Mouse (Mus musculus) heart, adult 18-20 months (tissue): ENCODE measurements around the gene Nxn. TPM values are rescaled to one million over a fixed set of nuclear protein-coding genes. Genes with fewer than 3 reads are reported as not detected.

Experiments used
- DNase-seq, 2 experiments: peaks; one replicate each; pipeline ENCODE4 v3.0.0; 2021 to 2022; ENCODE audit warnings: mixed read lengths in 1 of 2
- total RNA-seq, 2 experiments: library from RNA; stranded (reverse); gene quantifications; 2 replicates each; pipeline ENCODE4 v1.2.3; 2021

The Nxn gene
- total RNA-seq, 2 experiments from 2014 or later: 13.5 to 17.8 TPM

GRCm38 (mm10) chr11:76260208-76261050, 138.5 kb downstream of the Nxn start:
- no peak for DNase-seq

- DNase-seq: no peak
Measured at GRCm38 (mm10) chr11:76258511-76258910, 140.4 kb downstream of the Nxn start.

DNA sequence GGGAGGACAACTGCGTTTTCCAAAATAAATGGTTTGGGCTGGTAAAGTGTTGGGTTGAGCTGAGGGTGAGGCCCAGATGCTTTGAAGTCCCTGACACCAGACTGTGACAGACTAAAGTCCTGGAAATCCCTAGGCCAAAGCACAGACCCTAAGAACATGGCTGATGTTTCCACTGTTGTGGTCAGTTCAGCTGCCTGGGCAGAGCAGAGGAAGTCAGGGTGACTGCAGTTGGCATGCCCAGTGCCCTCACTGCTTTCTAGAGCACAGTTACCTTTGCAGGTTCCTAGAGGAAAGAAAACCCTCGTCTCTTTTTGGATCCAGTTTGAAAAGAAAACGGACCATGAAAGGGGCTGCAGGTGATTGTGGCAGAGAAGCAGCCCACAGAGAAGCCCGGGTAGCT, 141.6 kb downstream of the Nxn start:
- no peak for DNase-seq

DNA sequence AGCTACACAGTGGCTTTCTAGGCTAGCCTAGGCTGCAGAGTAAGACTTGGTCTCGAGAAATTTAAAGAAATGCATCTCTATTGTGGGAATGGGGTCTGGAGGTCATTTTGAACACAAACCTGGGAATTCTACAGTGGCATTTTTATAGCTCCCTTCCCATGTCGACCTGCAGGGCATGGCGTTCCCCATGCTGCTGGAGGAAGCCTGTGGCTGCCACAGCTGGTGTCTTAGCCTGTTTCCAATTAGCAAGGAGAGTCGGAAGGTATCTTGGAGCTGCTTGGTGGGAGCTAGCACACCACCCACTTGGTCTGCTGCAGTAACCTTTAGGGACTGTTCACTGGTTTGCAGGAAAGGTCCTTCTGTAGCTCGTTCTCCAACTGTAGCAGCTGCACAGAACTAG, 142.8 kb downstream of the Nxn start:
- DNase-seq: no peak

- DNase-seq: peak; percentile 43 to 44
Measured at GRCm38 (mm10) chr11:76255431-76256001, 143.4 kb downstream of the Nxn start.

DNA sequence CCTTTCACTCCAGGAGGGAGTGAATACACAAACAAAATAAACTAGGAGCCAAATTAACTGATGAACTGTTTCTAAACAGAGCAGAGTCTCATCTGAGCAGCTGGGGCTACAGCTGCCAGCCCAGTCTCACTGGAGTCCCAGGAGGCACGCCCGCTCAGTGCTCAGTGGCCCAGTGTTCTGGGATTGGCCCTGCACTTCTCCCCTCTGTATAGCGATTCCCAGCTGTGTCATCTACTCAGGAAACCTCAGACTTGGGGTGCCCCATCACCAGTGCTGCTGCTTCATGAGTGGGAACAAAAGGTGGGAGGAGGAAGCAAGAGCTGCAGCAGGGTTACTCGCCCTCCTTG, 145.0 kb downstream of the Nxn start:
- DNase-seq: peak in 1 of 2 experiments; percentile 34

DNA sequence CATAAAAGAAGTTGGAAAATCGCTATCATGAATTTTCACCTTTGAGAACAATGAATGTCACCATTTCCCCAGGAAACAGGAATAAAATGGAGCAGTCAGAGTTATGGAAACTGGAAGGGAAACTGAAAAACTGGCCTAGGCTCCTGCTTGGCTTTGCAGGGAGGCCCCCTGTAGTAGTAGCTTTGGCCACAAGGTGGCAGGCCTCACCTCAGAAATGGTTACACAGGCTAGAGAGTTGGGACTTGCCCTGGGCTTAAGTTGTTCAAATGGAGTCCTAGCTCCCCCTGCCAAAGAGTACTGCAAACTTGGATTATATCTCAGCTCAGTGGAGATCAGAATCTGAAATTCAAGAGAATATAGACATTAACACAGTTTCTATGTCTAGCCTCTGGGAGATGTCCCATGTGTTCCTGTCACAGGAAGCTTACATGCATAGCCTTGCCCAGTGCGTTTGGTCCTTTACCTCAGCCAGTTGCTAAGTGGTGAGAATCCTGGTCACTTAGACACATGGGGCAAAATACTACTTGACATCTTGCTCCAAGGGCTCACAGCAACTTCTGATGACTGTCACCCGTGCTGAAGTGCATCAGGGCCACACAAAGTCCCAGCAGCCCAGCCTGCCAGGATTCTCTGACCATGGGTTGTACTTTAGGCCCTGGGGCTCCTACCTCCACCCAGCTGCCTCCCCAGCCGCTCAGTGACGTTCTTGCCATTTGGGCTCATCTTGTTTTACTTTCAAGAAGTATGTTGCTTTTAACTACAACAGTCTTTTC, 145.6 kb downstream of the Nxn start:
- DNase-seq: peak; percentile 87 to 95

DNA sequence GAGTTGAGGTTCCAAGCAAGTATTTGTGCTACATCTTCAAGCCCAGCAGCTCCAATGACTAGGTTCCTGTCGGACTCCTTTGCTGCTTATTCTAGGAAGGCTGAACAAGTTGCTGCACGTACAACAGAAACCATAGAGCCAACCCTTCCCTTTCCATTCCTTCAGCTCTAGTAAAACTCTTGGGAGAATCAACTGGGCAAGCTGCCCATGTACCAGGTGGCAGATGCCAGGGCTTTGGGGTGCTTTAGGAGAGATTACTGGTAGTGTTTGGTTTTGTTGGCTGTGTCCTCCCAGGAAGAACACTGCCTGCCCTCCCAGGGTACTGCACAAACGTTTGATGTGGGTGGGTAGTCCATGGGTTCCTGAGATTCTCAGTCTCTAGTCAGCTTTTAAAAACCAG, 146.9 kb downstream of the Nxn start:
- DNase-seq: no peak

GRCm38 (mm10) chr11:76247239-76247638, 151.7 kb downstream of the Nxn start:
- DNase-seq: no peak

- DNase-seq: no peak
Measured at GRCm38 (mm10) chr11:76246439-76246838, 152.5 kb downstream of the Nxn start.

GRCm38 (mm10) chr11:76243811-76244546, 155.0 kb downstream of the Nxn start:
- DNase-seq: no peak

DNA sequence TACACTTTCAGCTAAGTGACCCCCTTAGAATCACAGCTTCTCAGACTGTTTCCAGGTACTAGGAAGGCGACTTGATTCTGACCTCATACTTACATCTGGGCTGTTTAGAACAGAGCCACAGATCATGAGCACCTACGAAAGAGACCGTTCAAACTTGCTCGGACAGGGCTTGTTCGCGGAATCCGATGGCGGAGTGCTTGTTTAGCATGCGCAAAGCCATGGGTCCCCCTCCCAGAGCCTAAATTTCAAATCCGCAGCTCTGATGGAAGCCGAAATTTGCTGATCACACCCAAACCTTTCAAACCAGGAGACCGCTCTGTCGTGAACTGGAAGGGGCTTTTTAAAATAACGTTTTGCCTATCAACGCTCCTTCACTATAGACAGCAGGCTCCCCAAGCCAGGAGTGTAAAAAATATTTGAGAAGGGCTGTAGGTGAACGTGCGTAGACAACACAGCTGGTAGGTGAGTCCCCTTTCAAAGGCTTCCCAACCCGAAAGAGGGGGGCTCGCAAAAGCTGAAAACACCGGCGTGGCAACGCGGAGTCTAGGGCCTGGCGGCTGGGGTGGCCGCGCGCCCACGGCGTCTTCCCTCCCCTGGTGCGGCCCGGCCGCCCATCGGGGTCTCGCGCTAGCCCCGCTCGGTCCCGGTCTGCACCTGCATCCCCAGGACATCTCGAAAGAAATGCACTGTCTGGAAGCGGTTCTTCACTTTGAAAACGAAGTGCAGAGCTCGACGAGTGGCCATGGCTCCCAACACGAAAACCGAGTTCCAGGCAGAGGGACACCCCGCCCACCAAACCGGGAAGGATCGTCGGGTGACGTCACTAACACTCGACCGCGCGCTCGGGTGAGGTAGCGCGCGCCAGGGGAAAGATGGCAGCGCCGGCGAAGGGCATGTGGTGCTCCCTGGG, 155.8 kb downstream of the Nxn start, which contains the start of the genes Mrm3 and Glod4:
Gene Mrm3, plus strand, starts transcription at position 815 of the 910 bp plus-strand sequence.
Gene Glod4, minus strand, starts transcription at position 825 of the 910 bp plus-strand sequence.
- peak; percentile 93 to 95 for DNase-seq

DNA sequence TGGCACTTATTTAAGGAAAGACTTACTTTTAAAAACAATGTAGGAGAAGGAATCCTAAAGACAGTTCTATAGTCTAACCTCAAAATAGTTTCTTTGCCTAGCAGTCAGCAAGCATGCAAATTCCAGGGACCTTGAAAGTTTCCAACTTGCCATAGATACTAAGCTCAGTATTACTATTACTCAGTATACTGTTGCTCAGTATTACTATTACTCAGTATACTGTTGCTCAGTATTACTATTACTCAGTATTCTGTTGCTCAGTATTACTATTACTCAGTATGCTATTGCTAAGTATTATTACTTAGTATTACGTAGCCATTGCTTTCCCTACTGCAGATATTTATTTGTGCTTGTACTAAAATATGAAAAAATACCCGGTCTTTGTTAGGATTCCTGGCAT, 159.2 kb downstream of the Nxn start:
- DNase-seq: no peak

DNA sequence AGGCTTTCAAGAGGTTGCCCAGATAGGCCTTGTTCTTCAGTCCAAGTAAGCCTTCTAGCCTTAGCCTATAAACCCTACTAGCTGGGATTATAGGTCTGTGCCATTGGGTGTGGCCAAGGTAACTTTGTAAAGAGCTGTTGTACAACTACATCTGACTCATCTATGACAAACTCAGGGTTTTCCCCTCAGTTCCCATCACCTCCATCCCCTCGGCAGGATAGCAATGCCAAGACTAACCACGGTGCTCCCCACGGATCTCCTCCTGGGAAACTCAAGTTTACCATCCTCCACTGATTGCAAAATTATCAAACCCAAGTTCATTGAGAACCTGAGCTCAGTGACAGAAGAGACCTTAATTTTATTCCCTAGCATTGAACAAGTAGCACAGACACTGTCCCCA, 162.8 kb downstream of the Nxn start:
- no peak for DNase-seq

- no peak for DNase-seq
Measured at GRCm38 (mm10) chr11:76225051-76225450, 173.9 kb downstream of the Nxn start.

- DNase-seq: no peak
Measured at GRCm38 (mm10) chr11:76224631-76225030, 174.3 kb downstream of the Nxn start.

GRCm38 (mm10) chr11:76217390-76217800, 181.5 kb downstream of the Nxn start, which contains the start of the genes Dbil5 and Gemin4:
Dbil5 (plus strand) TSS chr11:76217608.
Gemin4 (minus strand) TSS chr11:76217664.
- DNase-seq: peak; percentile 97 to 98

DNA sequence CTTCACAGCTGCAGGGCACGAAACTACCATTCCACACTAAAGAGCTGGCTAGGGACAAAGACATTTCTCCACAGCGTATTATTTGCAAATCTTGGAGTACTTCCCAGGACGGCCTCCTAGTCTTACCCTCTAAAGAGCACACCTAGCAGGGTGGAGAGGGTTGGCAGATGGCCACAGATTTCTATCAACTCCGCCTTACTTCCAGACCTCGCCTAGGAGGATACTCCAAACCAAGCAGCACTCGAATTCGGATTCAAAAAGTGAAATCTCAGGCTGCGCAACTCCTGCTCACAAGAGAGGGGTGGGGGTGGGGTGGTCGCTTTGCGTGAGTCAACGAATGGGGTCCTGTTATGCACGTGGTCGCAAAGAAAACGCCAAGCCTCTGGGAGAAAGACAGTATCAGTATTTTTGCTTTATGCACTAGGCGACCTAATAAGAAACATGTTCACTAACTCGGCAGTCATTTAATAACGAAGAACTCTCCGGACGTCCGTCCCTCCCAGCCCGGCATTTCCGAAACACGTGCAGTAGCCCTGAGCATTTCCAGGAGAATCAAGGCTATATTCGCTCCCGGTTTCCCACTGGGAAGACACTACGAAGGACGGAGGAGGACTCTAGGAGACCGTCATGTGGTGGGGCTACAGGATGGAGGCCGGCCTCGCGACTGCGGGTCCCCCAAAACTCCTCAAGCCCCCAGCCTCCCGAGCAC, 182.1 kb downstream of the Nxn start:
- DNase-seq: peak; percentile 53 to 61

GRCm38 (mm10) chr11:76216049-76216540, 182.8 kb downstream of the Nxn start:
- DNase-seq: no peak

DNA sequence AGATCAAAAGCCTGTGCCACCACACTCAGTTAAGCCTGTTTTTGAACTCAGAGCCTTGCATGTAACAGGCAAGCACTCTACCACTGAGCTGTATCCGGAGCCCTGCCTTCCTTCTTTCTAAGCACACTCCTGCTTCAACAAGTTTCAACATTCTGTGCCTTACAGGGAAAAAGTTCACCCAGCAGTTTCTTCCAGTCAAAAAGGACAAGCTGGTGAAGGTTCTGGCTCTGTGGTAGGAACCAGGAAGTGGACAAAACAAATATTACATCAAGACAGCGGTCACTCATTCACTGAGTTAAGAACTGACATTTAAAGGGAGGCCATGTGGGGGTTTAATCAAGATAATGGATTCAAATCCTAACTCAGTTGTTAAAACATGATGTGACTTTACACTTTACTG, 183.9 kb downstream of the Nxn start:
- DNase-seq: no peak
